Mouse (Mus musculus) kidney, adult 2 months (tissue): ENCODE data around the gene Pgpep1l.

ENCODE experiments used
- CTCF ChIP-seq: fragments of 200-500 bp; conservative IDR thresholded peaks from 2 replicates; pipeline ENCODE4 v1.5.1; 2011; ENCODE audit warnings: low read depth, mild to moderate bottlenecking, control low read depth, low read length, moderate library complexity, mixed read lengths; ENCODE audit not compliant: insufficient read depth, insufficient read length
- POLR2A ChIP-seq: fragments of 200-500 bp; IDR thresholded peaks from one replicate; pipeline ENCODE4 v1.6.1; 2011; ENCODE audit warnings: low read depth, low read length, control low read depth

DNA sequence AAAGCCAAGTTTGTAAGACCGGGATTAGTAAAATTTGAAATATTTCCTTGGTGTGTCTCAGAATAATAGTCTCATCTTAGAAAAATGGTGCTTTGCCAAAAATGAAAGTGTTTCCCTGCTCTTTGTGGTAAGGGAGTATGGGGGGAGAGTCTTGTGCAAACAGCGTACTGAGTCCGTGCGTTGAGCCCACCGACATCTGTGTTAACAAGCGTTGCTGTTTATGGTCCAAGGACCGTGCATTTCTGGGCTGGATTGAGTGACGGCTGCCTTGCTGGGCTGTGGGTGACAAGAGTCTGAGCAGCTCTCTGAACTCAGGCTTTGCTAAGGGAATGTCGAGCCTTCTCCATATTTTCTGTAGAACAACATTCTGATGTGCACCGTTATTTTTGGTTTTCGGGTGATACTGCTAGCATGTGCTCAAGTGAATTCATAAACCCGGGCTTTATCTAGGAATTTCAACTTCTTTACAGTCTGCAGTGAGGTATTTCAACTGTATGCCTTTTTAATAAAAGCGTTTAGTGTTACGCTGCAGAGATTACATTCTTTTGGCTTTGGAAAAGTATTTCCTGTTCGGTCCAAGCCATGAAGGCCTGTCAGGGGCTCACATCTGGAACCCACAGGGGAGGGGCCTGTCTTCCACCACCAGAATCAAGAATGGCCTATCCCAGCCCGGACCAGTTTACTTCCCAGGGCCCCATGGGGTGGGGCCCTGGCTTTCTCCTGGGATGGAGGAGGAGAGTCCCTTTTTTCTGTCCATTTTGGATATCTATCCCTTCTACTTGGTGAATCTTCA, 30.2 kb upstream of the Pgpep1l start:
- TF ChIP-seq CTCF (no peak), POLR2A (no peak)
